Mouse (Mus musculus): ENCODE data around the gene Tamm41. TPM values are rescaled to one million over a fixed set of nuclear protein-coding genes. Genes with fewer than 3 reads are reported as not detected.

The Tamm41 gene
- total RNA-seq, 2 experiments from 2014 or later, result 20.8 to 21.1 TPM

GRCm38 (mm10) chr6:114961276-114962068 is 76.2 kb downstream of the Tamm41 start:
- intact Hi-C loops (cut with DNase I), result no loop called here
- no peak for DNase-seq (ENCODE audit: extremely low spot score in 1 of 2, low spot score in 2 of 2)

- intact Hi-C loops (cut with DNase I), result no loop called here
- DNase-seq (ENCODE audit: extremely low spot score in 1 of 2, low spot score in 2 of 2), result no peak
Measured at GRCm38 (mm10) chr6:114959012-114959398, 78.7 kb downstream of the Tamm41 start.

DNA sequence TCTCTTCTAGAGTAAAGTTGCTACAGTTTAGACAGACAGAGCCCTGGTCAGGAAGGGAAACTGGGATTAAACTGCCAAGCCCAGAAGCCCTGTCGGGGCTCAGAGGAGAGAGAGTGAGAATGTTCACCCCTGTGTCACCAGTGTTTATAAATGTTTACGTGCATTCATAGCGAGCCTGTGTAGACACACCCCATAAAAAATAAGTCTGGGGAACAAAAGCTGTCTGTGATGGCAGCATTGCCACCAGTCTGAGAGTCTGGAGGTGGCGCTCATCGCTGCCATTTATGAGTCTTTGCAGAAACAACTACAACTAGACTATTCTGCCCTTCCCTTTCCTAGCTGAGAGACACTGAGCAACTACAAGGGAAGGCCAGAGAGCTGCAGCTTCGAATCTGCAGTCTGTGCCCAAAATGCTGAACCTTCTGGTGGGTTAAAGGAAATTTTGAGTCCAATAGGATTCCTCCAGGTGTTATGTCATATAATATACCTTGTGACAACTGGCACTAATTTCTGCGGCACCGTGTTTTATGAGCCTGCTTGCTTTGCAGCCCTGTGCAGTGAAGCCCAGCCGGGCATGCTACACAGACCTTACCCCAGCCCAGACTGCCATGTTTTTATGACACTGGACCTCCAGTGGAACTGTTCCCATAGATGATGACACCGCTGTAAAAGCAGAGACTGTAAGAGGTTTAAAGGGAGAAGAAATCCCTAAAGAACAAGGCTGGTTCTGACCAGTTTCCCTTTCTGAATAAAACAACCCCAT is 79.2 kb downstream of the Tamm41 start:
- no peak for DNase-seq (ENCODE audit: extremely low spot score in 1 of 2, low spot score in 2 of 2)
- intact Hi-C loops (cut with DNase I), result no loop called here

DNA sequence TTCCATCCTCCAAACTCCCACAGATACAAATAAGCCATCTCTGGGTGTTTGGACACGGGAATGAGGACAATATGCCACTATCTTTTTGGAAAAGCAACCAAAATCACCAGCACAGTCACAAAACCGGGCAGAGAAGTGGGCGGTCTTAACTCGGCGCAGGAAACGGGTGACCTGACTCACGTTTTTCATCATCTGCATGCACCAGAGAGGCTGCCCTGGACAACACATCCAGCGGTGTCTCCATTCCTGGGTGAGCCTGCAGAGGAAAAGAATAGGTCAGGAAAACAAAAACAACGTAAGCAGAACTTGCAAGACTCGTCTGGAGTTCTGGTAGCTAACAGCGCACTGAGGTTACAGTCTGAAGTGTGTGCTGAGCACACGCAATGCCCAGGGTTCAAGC is 79.9 kb downstream of the Tamm41 start:
- DNase-seq (ENCODE audit: extremely low spot score in 1 of 2, low spot score in 2 of 2), result no peak
- intact Hi-C loops (cut with DNase I), result no loop called here

- intact Hi-C loops (cut with DNase I), result no loop called here
- DNase-seq (ENCODE audit: extremely low spot score in 1 of 2, low spot score in 2 of 2), result no peak
Measured at GRCm38 (mm10) chr6:114954496-114954895, 83.2 kb downstream of the Tamm41 start.

Other genes with a start within 250 kb of the Tamm41 start
- 10 to 100 TPM; 42.7 to 51.8 TPM for gene Vgll4, start 67.9 kb downstream of the Tamm41 start, total RNA-seq (2021)
- gene Syn2, start 97.0 kb upstream of the Tamm41 start, total RNA-seq (2021), result 100 to 1,000 TPM; 399 to 403 TPM
- not detected for gene Gm17482, start 189.5 kb upstream of the Tamm41 start, total RNA-seq (2021)
- gene Timp4, start 214.3 kb upstream of the Tamm41 start, total RNA-seq (2021), result 10 to 100 TPM; 11.8 to 19.4 TPM